Mouse (Mus musculus): ENCODE data around the gene Vps37d.

- no peak for TF ChIP-seq CTCF (IDR thresholded peaks at IDR 0.05; ENCODE audit: low read depth)
- no peak for TF ChIP-seq EP300 (optimal IDR thresholded peaks at IDR 0.05)
Measured at GRCm38 (mm10) chr5:135076931-135077505, 1.0 kb downstream of the Vps37d start.
